Mouse (Mus musculus) MEL (cell line): ENCODE data around the gene Olfr986. TPM values are rescaled to one million over a fixed set of nuclear protein-coding genes. Genes with fewer than 3 reads are reported as not detected.

ENCODE experiments used
- DNase-seq: peaks from one replicate; pipeline ENCODE4 v3.0.0; 2011; ENCODE audit warnings: low read depth, low spot score
- H3K27ac ChIP-seq: 2 replicates; pipeline ENCODE4 v1.5.1; 2012; ENCODE audit warnings: low read depth, mild to moderate bottlenecking, control low read depth, low read length, moderate library complexity; ENCODE audit not compliant: control insufficient read depth
- H3K27me3 ChIP-seq, 2 experiments: fragments of 150-350 bp in 1 of 2; sonication (generic) in 1 of 2; 2 replicates each; pipeline ENCODE4 v1.6.1; 2012; ENCODE audit warnings: low read length in 2 of 2, mild to moderate bottlenecking in 2 of 2, improper control_type of control experiment in 1 of 2, moderate library complexity in 1 of 2; ENCODE audit not compliant: insufficient read depth in 2 of 2, control insufficient read depth in 1 of 2
- H3K36me3 ChIP-seq, 2 experiments: 2 replicates each; pipeline ENCODE4 v1.6.1; 2012 to 2014; ENCODE audit warnings: low read length in 2 of 2, improper control_type of control experiment in 1 of 2, inconsistent platforms in 1 of 2, mild to moderate bottlenecking in 1 of 2; ENCODE audit not compliant: insufficient read depth in 2 of 2, control insufficient read depth in 1 of 2
- H3K4me1 ChIP-seq, 2 experiments: fragments of 150-350 bp in 1 of 2; sonication (generic) in 1 of 2; 2 replicates each; pipeline ENCODE4 v1.6.1; 2012; ENCODE audit warnings: low read length in 2 of 2, improper control_type of control experiment in 1 of 2, mild to moderate bottlenecking in 1 of 2; ENCODE audit not compliant: insufficient read depth in 2 of 2, control insufficient read depth in 1 of 2
- H3K4me3 ChIP-seq, 2 experiments: fragments of 150-350 bp in 1 of 2; sonication (generic) in 1 of 2; 2 replicates each; pipeline ENCODE4 v1.5.1; 2012; ENCODE audit warnings: low read depth in 2 of 2, low read length in 2 of 2, mild to moderate bottlenecking in 2 of 2, moderate library complexity in 2 of 2, control low read depth in 1 of 2, improper control_type of control experiment in 1 of 2; ENCODE audit not compliant: control insufficient read depth in 1 of 2, insufficient read depth in 1 of 2
- H3K79me2 ChIP-seq: 2 replicates; pipeline ENCODE4 v1.6.1; 2012; ENCODE audit warnings: mild to moderate bottlenecking, low read length, moderate library complexity; ENCODE audit not compliant: control insufficient read depth, poor library complexity, insufficient read depth
- H3K9ac ChIP-seq: 2 replicates; pipeline ENCODE4 v1.6.1; 2012; ENCODE audit warnings: low read depth, mild to moderate bottlenecking, control low read depth, low read length, moderate library complexity; ENCODE audit not compliant: control insufficient read depth, poor library complexity, severe bottlenecking
- H3K9me3 ChIP-seq: fragments of 150-350 bp; sonication (generic); replicated peaks from 2 replicates; pipeline ENCODE4 v1.6.1; 2012; ENCODE audit warnings: mild to moderate bottlenecking, low read length, improper control_type of control experiment, moderate library complexity; ENCODE audit not compliant: insufficient read depth
- BHLHE40 ChIP-seq: IDR thresholded peaks from 2 replicates; pipeline ENCODE4 v1.6.1; 2012; ENCODE audit warnings: low read depth, mild to moderate bottlenecking, inconsistent platforms, low read length, improper control_type of control experiment, borderline replicate concordance
- CTCF ChIP-seq, 3 experiments: IDR thresholded peaks in 2 of 3; conservative IDR thresholded peaks in 1 of 3; 2 replicates each; pipeline ENCODE4 v1.5.1; 2011 to 2012; ENCODE audit warnings: low read length in 3 of 3, low read depth in 2 of 3, mild to moderate bottlenecking in 2 of 3, improper control_type of control experiment in 1 of 3, inconsistent platforms in 1 of 3, mixed read lengths in 1 of 3, moderate library complexity in 1 of 3; ENCODE audit not compliant: control insufficient read depth in 1 of 3, insufficient read depth in 1 of 3, poor library complexity in 1 of 3, severe bottlenecking in 1 of 3
- E2F4 ChIP-seq: IDR thresholded peaks from 2 replicates; pipeline ENCODE4 v1.6.1; 2011; ENCODE audit warnings: low read depth, low read length, improper control_type of control experiment, borderline replicate concordance
- ELF1 ChIP-seq: IDR thresholded peaks from 2 replicates; pipeline ENCODE4 v1.6.1; 2014; ENCODE audit warnings: low read depth, mild to moderate bottlenecking, inconsistent platforms, low read length, improper control_type of control experiment, moderate library complexity
- HCFC1 ChIP-seq: IDR thresholded peaks from 2 replicates; pipeline ENCODE4 v1.6.1; 2012; ENCODE audit warnings: low read depth, mild to moderate bottlenecking, inconsistent platforms, low read length, improper control_type of control experiment, moderate library complexity
- JUND ChIP-seq: IDR thresholded peaks from 2 replicates; pipeline ENCODE4 v1.6.1; 2011; ENCODE audit warnings: low read depth, mild to moderate bottlenecking, improper control_type of control experiment, low read length
- MAX ChIP-seq: IDR thresholded peaks from 2 replicates; pipeline ENCODE4 v1.6.1; 2011; ENCODE audit warnings: low read length, improper control_type of control experiment
- MEF2A ChIP-seq: IDR thresholded peaks from 2 replicates; pipeline ENCODE4 v1.6.1; 2014; ENCODE audit warnings: low read depth, mild to moderate bottlenecking, inconsistent platforms, low read length, improper control_type of control experiment; ENCODE audit not compliant: poor library complexity, insufficient replicate concordance, severe bottlenecking; ENCODE audit errors: extremely low read depth
- MXI1 ChIP-seq: IDR thresholded peaks from 2 replicates; pipeline ENCODE4 v1.6.1; 2011; ENCODE audit warnings: mild to moderate bottlenecking, low read depth, low read length, improper control_type of control experiment
- MYB ChIP-seq: IDR thresholded peaks from 2 replicates; pipeline ENCODE4 v1.6.1; 2011; ENCODE audit warnings: mild to moderate bottlenecking, low read depth, low read length, improper control_type of control experiment
- MYC ChIP-seq: IDR thresholded peaks from 2 replicates; pipeline ENCODE4 v1.6.1; 2011; ENCODE audit warnings: low read depth, mild to moderate bottlenecking, low read length, improper control_type of control experiment, moderate library complexity
- NELFE ChIP-seq: IDR thresholded peaks from 2 replicates; pipeline ENCODE4 v1.6.1; 2011; ENCODE audit warnings: low read depth, low read length, improper control_type of control experiment
- POLR2A ChIP-seq, 2 experiments: IDR thresholded peaks; 2 replicates each; pipeline ENCODE4 v1.6.1; 2011 to 2012; ENCODE audit warnings: low read length in 2 of 2, mild to moderate bottlenecking in 2 of 2, control low read depth in 1 of 2, improper control_type of control experiment in 1 of 2, low read depth in 1 of 2, moderate library complexity in 1 of 2; ENCODE audit not compliant: control insufficient read depth in 1 of 2, insufficient read depth in 1 of 2, poor library complexity in 1 of 2
- POLR2AphosphoS2 ChIP-seq: IDR thresholded peaks from 2 replicates; pipeline ENCODE4 v1.6.1; 2011; ENCODE audit warnings: low read length, improper control_type of control experiment
- POLR2AphosphoS5 ChIP-seq: IDR thresholded peaks from 2 replicates; pipeline ENCODE4 v1.6.1; 2012; ENCODE audit warnings: low read depth, borderline replicate concordance, mild to moderate bottlenecking, inconsistent platforms, low read length, moderate library complexity, mixed read lengths
- RAD21 ChIP-seq: IDR thresholded peaks from 2 replicates; pipeline ENCODE4 v1.6.1; 2011; ENCODE audit warnings: mild to moderate bottlenecking, low read depth, low read length, improper control_type of control experiment
- SIN3A ChIP-seq: IDR thresholded peaks from 2 replicates; pipeline ENCODE4 v1.6.1; 2012; ENCODE audit warnings: low read length, improper control_type of control experiment, inconsistent platforms
- TCF12 ChIP-seq: IDR thresholded peaks from 2 replicates; pipeline ENCODE4 v1.6.1; 2014; ENCODE audit warnings: low read depth, mild to moderate bottlenecking, inconsistent platforms, low read length, improper control_type of control experiment, moderate library complexity
- UBTF ChIP-seq: IDR thresholded peaks from 2 replicates; pipeline ENCODE4 v1.6.1; 2012; ENCODE audit warnings: low read depth, mild to moderate bottlenecking, inconsistent platforms, low read length, improper control_type of control experiment, moderate library complexity, borderline replicate concordance; ENCODE audit not compliant: insufficient read depth
- USF1 ChIP-seq: IDR thresholded peaks from 2 replicates; pipeline ENCODE4 v1.6.1; 2014; ENCODE audit warnings: low read depth, mild to moderate bottlenecking, inconsistent platforms, low read length, improper control_type of control experiment, moderate library complexity
- ZC3H11A ChIP-seq: IDR thresholded peaks from 2 replicates; pipeline ENCODE4 v1.6.1; 2012; ENCODE audit warnings: low read depth, mild to moderate bottlenecking, inconsistent platforms, low read length, improper control_type of control experiment
- ZMIZ1 ChIP-seq: IDR thresholded peaks from 2 replicates; pipeline ENCODE4 v1.6.1; 2012; ENCODE audit warnings: low read depth, mild to moderate bottlenecking, inconsistent platforms, low read length, improper control_type of control experiment, moderate library complexity
- polyA plus RNA-seq, 2 experiments: library from polyadenylated mRNA; stranded (reverse) in 1 of 2; unstranded in 1 of 2; fragments of >175 nt in 1 of 2; fragments of >200 nt in 1 of 2; gene quantifications; 2 replicates each; pipeline versions ENCODE4 v1.2.1 to v1.2.4; 2012; ENCODE audit warnings: low replicate concordance in 2 of 2, low read depth in 1 of 2; ENCODE audit not compliant: insufficient read length in 2 of 2, insufficient read depth in 1 of 2, missing spikeins in 1 of 2
- total RNA-seq: library from RNA; depleted of rRNA; stranded (reverse); fragments of 300-350 nt; gene quantifications from 2 replicates; pipeline ENCODE4 v1.2.3, GENCODE M21; 2012

Gene Olfr986
- total and polyA plus RNA-seq, 3 experiments: not detected

- peaks cover 0 to 9% of the 10 kb centered on the region in 2 experiments; a peak in 1 of 4 replicates for H3K4me1 ChIP-seq
- H3K27ac ChIP-seq: peak within 1 kb of the TSS; percentile 68
- TF ChIP-seq MXI1 (peak; percentile 77), POLR2AphosphoS2 (0 out of 2 replicates have a peak, but pooled peaks have one; percentile 36), ELF1 (peak; percentile 62), MYB (no peak), MAX (peak; percentile 76), TCF12 (0 out of 2 replicates have a peak, but pooled peaks have one; percentile 13), BHLHE40 (no peak), ZC3H11A (no peak), HCFC1 (peak; percentile 75), MYC (peak; percentile 59; the same call in 1 of the 2 replicates), USF1 (peak; percentile 78), CTCF (IDR thresholded peaks at IDR 0.05 in 2 of 3, conservative IDR thresholded peaks at IDR 0.05 in 1 of 3; ENCODE audit: control insufficient read depth in 1 of 3, insufficient read depth in 1 of 3, low read depth in 2 of 3, low read length in 3 of 3, poor library complexity in 1 of 3, severe bottlenecking in 1 of 3) (no peak), SIN3A (peak; percentile 28; the same call in 1 of the 2 replicates), POLR2A (IDR thresholded peaks at IDR 0.05; ENCODE audit: control insufficient read depth in 1 of 2, insufficient read depth in 1 of 2, low read depth in 1 of 2, low read length in 2 of 2, poor library complexity in 1 of 2) (peak in 1 of 2 experiments; percentile 57; a peak in 1 of 4 replicates), UBTF (no peak), NELFE (peak; percentile 44)
- DNase-seq: peak; percentile 80
- peak within 1 kb of the TSS; percentile 62 to 75 for H3K4me3 ChIP-seq
- no peaks in the 10 kb centered on the region for H3K27me3 ChIP-seq
- peaks cover 5% of the 10 kb centered on the region; the same call in 1 of the 2 replicates for H3K79me2 ChIP-seq
- peak within 1 kb of the TSS; percentile 86 for H3K9ac ChIP-seq
- H3K9me3 ChIP-seq: no peaks in the 10 kb centered on the region
- peaks cover 0 to 2% of the 10 kb centered on the region in 2 experiments; a peak in 1 of 4 replicates for H3K36me3 ChIP-seq
These were observed 11.6 kb downstream of the Olfr986 start, which contains the start of gene Zfp202 for GRCm38 (mm10) chr9:40192098-40193038. Gene Zfp202 (plus strand): TSS chr9:40192316.

- H3K79me2 ChIP-seq: peaks cover 5% of the 10 kb centered on the region; the same call in 1 of the 2 replicates
- H3K36me3 ChIP-seq: 0 out of 4 replicates have a peak, but pooled peaks cover 0 to 2% of the 10 kb centered on the region in 2 experiments
- H3K9me3 ChIP-seq: no peaks in the 10 kb centered on the region
- DNase-seq: no peak
- TF ChIP-seq ELF1: no peak
- no peak for TF ChIP-seq UBTF
- no peak for TF ChIP-seq E2F4
- TF ChIP-seq RAD21: no peak
- no peak for TF ChIP-seq NELFE
- TF ChIP-seq MAX: no peak
- TF ChIP-seq POLR2AphosphoS5: no peak
- TF ChIP-seq ZMIZ1: no peak
- TF ChIP-seq POLR2A (IDR thresholded peaks at IDR 0.05; ENCODE audit: control insufficient read depth in 1 of 2, insufficient read depth in 1 of 2, low read depth in 1 of 2, low read length in 2 of 2, poor library complexity in 1 of 2): no peak
- no peak for TF ChIP-seq JUND
- no peak for TF ChIP-seq MEF2A
- H3K4me1 ChIP-seq: 0 out of 4 replicates have a peak, but pooled peaks cover 0 to 6% of the 10 kb centered on the region in 2 experiments
- H3K27me3 ChIP-seq: no peaks in the 10 kb centered on the region
- no peak overlapping the region for H3K4me3 ChIP-seq
- H3K9ac ChIP-seq: no peak overlapping the region
- H3K27ac ChIP-seq: no peak overlapping the region
These were observed 15.3 kb downstream of the Olfr986 start for GRCm38 (mm10) chr9:40195981-40196380.
